Mouse (Mus musculus) liver, adult 2 months (tissue): Measurements from ENCODE around the gene Mfsd11.

ENCODE experiments used
- CTCF ChIP-seq: fragments of 200-500 bp; IDR thresholded peaks from 2 replicates; pipeline ENCODE4 v1.5.1; 2011; ENCODE audit warnings: low read depth, low read length, control low read depth
- POLR2A ChIP-seq: fragments of 200-500 bp; IDR thresholded peaks from 2 replicates; pipeline ENCODE4 v1.6.1; 2011; ENCODE audit warnings: low read length, control low read depth; ENCODE audit not compliant: insufficient read depth; ENCODE audit errors: extremely low read depth

GRCm38 (mm10) chr11:116853512-116853928 is 1.3 kb downstream of the Mfsd11 start:
- TF ChIP-seq CTCF (no peak), POLR2A (peak; percentile 81)
